Mouse (Mus musculus) embryonic facial prominence, embryonic 14.5 days (tissue): Measurements from ENCODE around the gene Spef1. TPM values are rescaled to one million over a fixed set of nuclear protein-coding genes. Genes with fewer than 3 reads are reported as not detected.

Experiments used
- ATAC-seq: fragments of 200-750 bp; cut with Nextera tagmentation; 2 replicates; pipeline ENCODE4 v1.8.0; 2017; ENCODE audit warnings: low read depth, moderate number of reproducible peaks, moderate TSS enrichment
- DNase-seq: peaks from one replicate; pipeline ENCODE4 v3.0.0-alpha.2; 2015; ENCODE audit warnings: low spot score
- H3K27ac ChIP-seq: fragments of 300-500 bp; sonication (generic); replicated peaks from 2 replicates; pipeline ENCODE4 v1.5.1; 2014; ENCODE audit warnings: low read depth, mild to moderate bottlenecking, low read length, moderate library complexity
- H3K27me3 ChIP-seq: fragments of 300-500 bp; sonication (generic); replicated peaks from 2 replicates; pipeline ENCODE4 v1.6.1; 2014; ENCODE audit warnings: low read length; ENCODE audit not compliant: control insufficient read depth, insufficient read depth
- H3K36me3 ChIP-seq: fragments of 300-500 bp; sonication (generic); 2 replicates; pipeline ENCODE4 v1.6.1; 2014; ENCODE audit warnings: low read length, mixed read lengths; ENCODE audit not compliant: control insufficient read depth, insufficient read depth
- H3K4me1 ChIP-seq: fragments of 300-500 bp; sonication (generic); 2 replicates; pipeline ENCODE4 v1.6.1; 2014; ENCODE audit warnings: antibody characterized with exemption, low read length; ENCODE audit not compliant: control insufficient read depth, insufficient read depth
- H3K4me2 ChIP-seq: fragments of 300-500 bp; sonication (generic); 2 replicates; pipeline ENCODE4 v1.6.1; 2014; ENCODE audit warnings: low read depth, mild to moderate bottlenecking, low read length, moderate library complexity, mixed read lengths
- H3K4me3 ChIP-seq: fragments of 300-500 bp; sonication (generic); 2 replicates; pipeline ENCODE4 v1.5.1; 2014; ENCODE audit warnings: low read depth, mild to moderate bottlenecking, low read length
- H3K9ac ChIP-seq: fragments of 300-500 bp; sonication (generic); 2 replicates; pipeline ENCODE4 v1.6.1; 2014; ENCODE audit warnings: low read depth, mild to moderate bottlenecking, low read length, moderate library complexity, mixed read lengths
- H3K9me3 ChIP-seq: fragments of 300-500 bp; sonication (generic); 2 replicates; pipeline ENCODE4 v1.6.1; 2016; ENCODE audit warnings: low read length; ENCODE audit not compliant: control insufficient read depth
- WGBS: fragments of 180-500 bp; shearing (Covaris S2); extraction: QIAGEN DNeasy Blood & Tissue Kit; methylation state at CpG from one replicate; pipeline ENCODE4 v1.1.7; 2014; 5-methylcytosine and 5-hydroxymethylcytosine counted together
- polyA plus RNA-seq: library from polyadenylated mRNA; unstranded; fragments of >200 nt; fragmentation: Nextera tagmentation; extraction: Ambion mirVana; gene quantifications from 2 replicates; pipeline ENCODE4 v1.2.1, GENCODE M21; 2014

Gene Spef1
- polyA plus RNA-seq, 1 experiment from 2014 or later: 9.9 TPM

GRCm38 (mm10) chr2:131196606-131197316 lies 9.7 kb upstream of the Spef1 start:
- no peaks in the 10 kb centered on the region for H3K9me3 ChIP-seq
- 89% methylated on average over 16 of the region's 16 CpGs for WGBS

GRCm38 (mm10) chr2:131191005-131191390 lies 3.9 kb upstream of the Spef1 start:
- DNase-seq (no peak), ATAC-seq (no peak)
- Histone ChIP-seq H3K4me1 (peaks cover 30% of the 10 kb centered on the region), H3K27ac (no peak overlapping the region; the same call in 1 of the 2 replicates), H3K27me3 (no peaks in the 10 kb centered on the region), H3K9me3 (no peaks in the 10 kb centered on the region), H3K36me3 (peaks cover 46% of the 10 kb centered on the region), H3K9ac (peak overlapping the region; percentile 25; the same call in 1 of the 2 replicates), H3K4me2 (no peak overlapping the region), H3K4me3 (no peak overlapping the region)
- 76% methylated on average over 7 of the region's 7 CpGs for WGBS

More at GRCm38 (mm10) chr2:131196606-131197316, 9.7 kb upstream of the Spef1 start:
- H3K4me1 ChIP-seq: no peaks in the 10 kb centered on the region
- ATAC-seq (no peak), DNase-seq (no peak)
- H3K27ac ChIP-seq: no peak overlapping the region
- H3K27me3 ChIP-seq: no peaks in the 10 kb centered on the region
- peaks cover 61% of the 10 kb centered on the region for H3K36me3 ChIP-seq
- H3K4me3 ChIP-seq: no peak overlapping the region
- H3K9ac ChIP-seq: no peak overlapping the region
- no peak overlapping the region for H3K4me2 ChIP-seq

GRCm38 (mm10) chr2:131190344-131191004 lies 3.4 kb upstream of the Spef1 start:
- WGBS: 18% methylated on average over 10 of the region's 10 CpGs
- Histone ChIP-seq H3K36me3 (peaks cover 41% of the 10 kb centered on the region), H3K4me3 (no peak overlapping the region), H3K9ac (peak overlapping the region; percentile 25), H3K9me3 (no peaks in the 10 kb centered on the region), H3K27ac (peak overlapping the region; percentile 70), H3K4me2 (no peak overlapping the region), H3K4me1 (peaks cover 30% of the 10 kb centered on the region), H3K27me3 (no peaks in the 10 kb centered on the region)
- DNase-seq (peak; percentile 82), ATAC-seq (peak; percentile 46)

GRCm38 (mm10) chr2:131189521-131190309 lies 2.6 kb upstream of the Spef1 start:
- peak overlapping the region; percentile 70; the same call in 1 of the 2 replicates for H3K27ac ChIP-seq
- no peak overlapping the region for H3K4me3 ChIP-seq
- peak overlapping the region; percentile 8; the same call in 1 of the 2 replicates for H3K9ac ChIP-seq
- no peaks in the 10 kb centered on the region for H3K27me3 ChIP-seq
- peaks cover 34% of the 10 kb centered on the region for H3K36me3 ChIP-seq
- ATAC-seq (no peak), DNase-seq (peak; percentile 67)
- 45% methylated on average over 5 of the region's 5 CpGs for WGBS
- peaks cover 30% of the 10 kb centered on the region for H3K4me1 ChIP-seq
- H3K9me3 ChIP-seq: no peaks in the 10 kb centered on the region
- H3K4me2 ChIP-seq: no peak overlapping the region

GRCm38 (mm10) chr2:131188311-131188710 lies 1.2 kb upstream of the Spef1 start:
- peak overlapping the region; percentile 77; the same call in 1 of the 2 replicates for H3K4me2 ChIP-seq
- no peaks in the 10 kb centered on the region for H3K9me3 ChIP-seq
- peaks cover 30% of the 10 kb centered on the region for H3K4me1 ChIP-seq
- WGBS: 94% methylated on average over 5 of the region's 5 CpGs
- no peaks in the 10 kb centered on the region for H3K27me3 ChIP-seq
- ATAC-seq (no peak), DNase-seq (no peak)
- no peak overlapping the region for H3K9ac ChIP-seq
- H3K36me3 ChIP-seq: peaks cover 20% of the 10 kb centered on the region
- no peak overlapping the region for H3K27ac ChIP-seq
- no peak overlapping the region for H3K4me3 ChIP-seq

- peak overlapping the region; percentile 74; the same call in 1 of the 2 replicates for H3K27ac ChIP-seq
- peaks cover 30% of the 10 kb centered on the region for H3K4me1 ChIP-seq
- peak overlapping the region; percentile 77 for H3K4me2 ChIP-seq
- H3K4me3 ChIP-seq: peak overlapping the region; percentile 74
- ATAC-seq (no peak), DNase-seq (no peak)
- H3K36me3 ChIP-seq: peaks cover 13% of the 10 kb centered on the region
- WGBS: 26% methylated on average over 3 of the region's 3 CpGs
- H3K27me3 ChIP-seq: no peaks in the 10 kb centered on the region
- H3K9me3 ChIP-seq: no peaks in the 10 kb centered on the region
- H3K9ac ChIP-seq: peak overlapping the region; percentile 78
These were observed 480 bp upstream of the Spef1 start for GRCm38 (mm10) chr2:131187602-131187922.

GRCm38 (mm10) chr2:131186343-131186742 lies 739 bp downstream of the Spef1 start:
- peak; percentile 2; the same call in 1 of the 2 replicates for ATAC-seq
- Histone ChIP-seq H3K27me3 (no peaks in the 10 kb centered on the region), H3K27ac (peak overlapping the region; percentile 61; the same call in 1 of the 2 replicates), H3K4me1 (peaks cover 30% of the 10 kb centered on the region), H3K9me3 (no peaks in the 10 kb centered on the region), H3K4me3 (peak overlapping the region; percentile 74), H3K36me3 (peaks cover under 1% of the 10 kb centered on the region; the same call in 1 of the 2 replicates), H3K4me2 (peak overlapping the region; percentile 77), H3K9ac (peak overlapping the region; percentile 78)
- WGBS: 3% methylated on average over 12 of the region's 14 CpGs
- DNase-seq: peak; percentile 57

GRCm38 (mm10) chr2:131179990-131180587 lies 7.0 kb downstream of the Spef1 start, which contains the start of gene Cenpb:
Gene Cenpb (minus strand): TSS chr2:131180067.
- 8% methylated on average over 15 of the region's 57 CpGs for WGBS
- Histone ChIP-seq H3K27me3 (no peaks in the 10 kb centered on the region), H3K9me3 (no peaks in the 10 kb centered on the region), H3K4me2 (peak within 1 kb of the TSS; percentile 97), H3K27ac (peak within 1 kb of the TSS; percentile 95), H3K4me1 (peaks cover 27% of the 10 kb centered on the region), H3K4me3 (peak within 1 kb of the TSS; percentile 75), H3K36me3 (peaks cover 7% of the 10 kb centered on the region; the same call in 1 of the 2 replicates), H3K9ac (peak within 1 kb of the TSS; percentile 91)
- DNase-seq (peak; percentile 84), ATAC-seq (peak; percentile 87)
